Mouse (Mus musculus): Measurements from ENCODE around the gene Trip13.

The Trip13 gene

GRCm38 (mm10) chr13:73887415-73887874 is 50.1 kb downstream of the Trip13 start:
- DNase-seq (ENCODE audit: low spot score in 2 of 2) = peak; percentile 72 to 80

GRCm38 (mm10) chr13:73886601-73887000 is 51.0 kb downstream of the Trip13 start:
- no peak for DNase-seq (ENCODE audit: low spot score in 2 of 2)

GRCm38 (mm10) chr13:73886066-73886465 is 51.5 kb downstream of the Trip13 start:
- DNase-seq (ENCODE audit: low spot score in 2 of 2) = peak in 1 of 2 experiments; percentile 48

GRCm38 (mm10) chr13:73885656-73886055 is 51.9 kb downstream of the Trip13 start:
- peak in 1 of 2 experiments; percentile 20 for DNase-seq (ENCODE audit: low spot score in 2 of 2)

- DNase-seq (ENCODE audit: low spot score in 2 of 2) = peak in 1 of 2 experiments; percentile 24
These were observed 56.2 kb downstream of the Trip13 start for GRCm38 (mm10) chr13:73881347-73881746.

GRCm38 (mm10) chr13:73879824-73880223 is 57.8 kb downstream of the Trip13 start:
- peak in 1 of 2 experiments; percentile 23 for DNase-seq (ENCODE audit: low spot score in 2 of 2)

- no peak for DNase-seq (ENCODE audit: low spot score in 2 of 2)
These were observed 65.4 kb downstream of the Trip13 start for GRCm38 (mm10) chr13:73872159-73872558.
